Mouse (Mus musculus) kidney, postnatal 4 days (tissue): ENCODE results near the gene Zic3.

ENCODE experiments used
- DNase-seq, 2 experiments: peaks; one replicate each; pipeline ENCODE4 v3.0.0; 2021; ENCODE audit warnings: mixed read lengths in 2 of 2

The Zic3 gene

GRCm38 (mm10) chrX:58022400-58022799 lies at the start of gene Zic3:
TSS of gene Zic3 (plus strand) at chrX:58022700.
- DNase-seq = no peak

- DNase-seq = no peak
Measured at GRCm38 (mm10) chrX:57982351-57982750, 40.1 kb upstream of the Zic3 start.

GRCm38 (mm10) chrX:57987455-57988109 lies 34.9 kb upstream of the Zic3 start:
- DNase-seq = no peak

- no peak for DNase-seq
Measured at GRCm38 (mm10) chrX:58013391-58013790, 9.1 kb upstream of the Zic3 start.

GRCm38 (mm10) chrX:58014093-58014492 lies 8.4 kb upstream of the Zic3 start:
- DNase-seq = no peak

GRCm38 (mm10) chrX:58014761-58015160 lies 7.7 kb upstream of the Zic3 start:
- no peak for DNase-seq

- DNase-seq = no peak
Measured at GRCm38 (mm10) chrX:58015336-58015945, 7.1 kb upstream of the Zic3 start.

GRCm38 (mm10) chrX:58018720-58019119 lies 3.8 kb upstream of the Zic3 start:
- no peak for DNase-seq

GRCm38 (mm10) chrX:58019257-58019953 lies 3.1 kb upstream of the Zic3 start:
- DNase-seq = peak in 1 of 2 experiments; percentile 33

GRCm38 (mm10) chrX:58027631-58028030 lies 5.1 kb downstream of the Zic3 start:
- DNase-seq = no peak

GRCm38 (mm10) chrX:58028082-58028481 lies 5.6 kb downstream of the Zic3 start:
- DNase-seq = no peak

- no peak for DNase-seq
Measured at GRCm38 (mm10) chrX:58028858-58029257, 6.4 kb downstream of the Zic3 start.

GRCm38 (mm10) chrX:58030100-58030834 lies 7.8 kb downstream of the Zic3 start:
- DNase-seq = peak; percentile 53 to 66

GRCm38 (mm10) chrX:58030835-58031670 lies 8.6 kb downstream of the Zic3 start:
- DNase-seq = peak in 1 of 2 experiments; percentile 25

- DNase-seq = no peak
Measured at GRCm38 (mm10) chrX:58031671-58032605, 9.4 kb downstream of the Zic3 start.

- no peak for DNase-seq
Measured at GRCm38 (mm10) chrX:58032622-58033021, 10.1 kb downstream of the Zic3 start.

GRCm38 (mm10) chrX:58033521-58033920 lies 11.0 kb downstream of the Zic3 start:
- no peak for DNase-seq

- DNase-seq = no peak
Measured at GRCm38 (mm10) chrX:58038061-58039007, 15.8 kb downstream of the Zic3 start.

- no peak for DNase-seq
Measured at GRCm38 (mm10) chrX:58039703-58040102, 17.2 kb downstream of the Zic3 start.

- DNase-seq = no peak
Measured at GRCm38 (mm10) chrX:58041865-58042264, 19.4 kb downstream of the Zic3 start.
